Mouse (Mus musculus) erythroid progenitor cell, adult 5-6 weeks (primary cell): ENCODE data around the gene Far1. TPM values are rescaled to one million over a fixed set of nuclear protein-coding genes. Genes with fewer than 3 reads are reported as not detected.

Experiments used
- total RNA-seq, 2 experiments: library from RNA; stranded (forward) in 1 of 2; stranded (reverse) in 1 of 2; fragments of 150-400 nt in 1 of 2; fragments of 186-747, 209-891 nt in 1 of 2; gene quantifications; 2 replicates each; pipeline versions ENCODE4 v1.2.3 to v1.2.4; 2015 to 2017; ENCODE audit warnings: low replicate concordance in 2 of 2

Far1 gene
- total RNA-seq, 2 experiments from 2014 or later = 74.1 to 179 TPM

Other genes with a start within 250 kb of the Far1 start
- gene Btbd10, start 144.4 kb upstream of the Far1 start, total RNA-seq (2015; ENCODE audit: low replicate concordance) = 7.5 and 13.3 TPM in 2 replicates
- gene Btbd10, start 144.4 kb upstream of the Far1 start, total RNA-seq (2017; ENCODE audit: low replicate concordance) = 17.5 and 23.0 TPM in 2 replicates
- gene Pth, start 125.3 kb upstream of the Far1 start, total RNA-seq (2015; ENCODE audit: low replicate concordance) = not detected in 2 replicates
- gene Pth, start 125.3 kb upstream of the Far1 start, total RNA-seq (2017; ENCODE audit: low replicate concordance) = not detected in 2 replicates